Mouse (Mus musculus): ENCODE measurements around the gene Mns1.
"Not testable (repeated sequence)": the region's sequence is repeated elsewhere in the genome, so short reads cannot be mapped to it uniquely, and the experiment has no call there.

- not testable (repeated sequence) for TF ChIP-seq CTCF (IDR thresholded peaks at IDR 0.05; ENCODE audit: low read depth, low read length); POLR2A (IDR thresholded peaks at IDR 0.05; ENCODE audit: borderline replicate concordance, low read depth, low read length)
Measured at GRCm38 (mm10) chr9:72454281-72454680, 16.5 kb downstream of the Mns1 start.
